Mouse (Mus musculus): Measurements from ENCODE around the gene Bcr.

GRCm38 (mm10) chr10:75062189-75062561, 1.8 kb downstream of the Bcr start:
- no peak for TF ChIP-seq CTCF (IDR thresholded peaks at IDR 0.05; ENCODE audit: borderline replicate concordance, control insufficient read depth, extremely low read depth, insufficient read depth, low read length, poor library complexity)
- TF ChIP-seq POLR2A (IDR thresholded peaks at IDR 0.05; ENCODE audit: control insufficient read depth, extremely low read depth, insufficient read depth, low read length, poor library complexity), result no peak
